ENCODE assay signal across 20 mouse cellular contexts in genomic region chr3:97830122-97830521, GRCm38 (mm10). TPM values are rescaled to one million over a fixed set of nuclear protein-coding genes. Genes with fewer than 3 reads are reported as not detected.
A peak's percentile ranks its signal among the peaks of the same experiment; 100 is the strongest.
DNase-seq lines count a peak whose midpoint lies in the region; ATAC-seq and TF ChIP-seq lines count a peak whose summit lies in the region.
"Had no signal": no experiment of that assay in that cellular context is flagged by ENCODE, and none has a peak within 500 bp of the region (broad histone marks: within the 10 kb centered on the region; RNA-seq: fewer than 3 reads in every experiment).

No protein-coding gene starts in this region.

- H3K27me3 ChIP-seq in forebrain, postnatal 0 days (ENCODE audit: insufficient read depth, low read length), result no peaks in the 10 kb centered on the region
- H3K27me3 ChIP-seq in forebrain, embryonic 15.5 days, result peaks cover 2% of the 10 kb centered on the region; the same call in 1 of the 2 replicates
- H3K27me3 ChIP-seq in midbrain, postnatal 0 days (ENCODE audit: insufficient read depth, low read length), result 0 out of 2 replicates have a peak, but pooled peaks cover 2% of the 10 kb centered on the region
- H3K27me3 ChIP-seq in midbrain, embryonic 16.5 days (ENCODE audit: control insufficient read depth, insufficient read depth, low read depth, low read length), result peaks cover 2% of the 10 kb centered on the region
- no peaks in the 10 kb centered on the region for H3K27me3 ChIP-seq in myocyte (ENCODE audit: control insufficient read depth, insufficient read depth, insufficient read length)

- 23% methylated on average over 2 of the region's 2 CpGs for WGBS in forebrain, postnatal 0 days
- 38% methylated on average over 2 of the region's 2 CpGs for WGBS in forebrain, embryonic 15.5 days
- WGBS in midbrain, postnatal 0 days, result 24% methylated on average over 2 of the region's 2 CpGs
- 29% methylated on average over 2 of the region's 2 CpGs for WGBS in midbrain, embryonic 16.5 days

- no peak overlapping the region for H3K4me3 ChIP-seq in forebrain, postnatal 0 days (ENCODE audit: low read depth, low read length)
- no peak overlapping the region for H3K4me3 ChIP-seq in forebrain, embryonic 15.5 days
- no peak overlapping the region for H3K4me3 ChIP-seq in midbrain, postnatal 0 days (ENCODE audit: low read depth, low read length)
- H3K4me3 ChIP-seq in midbrain, embryonic 16.5 days (ENCODE audit: low read depth, low read length), result no peak overlapping the region
- no peak overlapping the region for H3K4me3 ChIP-seq in myocyte
- H3K4me3 ChIP-seq: embryonic facial prominence, embryonic 12.5 days; heart, embryonic 12.5 days; limb, embryonic 12.5 days; liver, embryonic 13.5 days; lung, embryonic 15.5 days had no signal

- DNase-seq in forebrain, postnatal 0 days, result no peak
- peak; percentile 69 for DNase-seq in midbrain, postnatal 0 days (ENCODE audit: low spot score)
- no peak for DNase-seq in lung, adult 18-20 months
- DNase-seq: cerebellum, adult 8-10 months; gastrocnemius, postnatal 10 days; heart, adult 11 months; heart, postnatal 14 days; kidney, adult 18-20 months; kidney, postnatal 25 days; liver, embryonic 13.5 days; lung, postnatal 4 days; thymus, postnatal 25 days had no signal

- no peak overlapping the region for H3K9ac ChIP-seq in forebrain, postnatal 0 days
- H3K9ac ChIP-seq in forebrain, embryonic 15.5 days (replicated peaks), result no peak overlapping the region
- H3K9ac ChIP-seq in midbrain, postnatal 0 days (replicated peaks; ENCODE audit: low read length, poor library complexity, severe bottlenecking), result no peak overlapping the region
- H3K9ac ChIP-seq in midbrain, embryonic 16.5 days (ENCODE audit: low read depth, low read length), result no peak overlapping the region
- H3K9ac ChIP-seq: embryonic facial prominence, embryonic 12.5 days; heart, embryonic 12.5 days; limb, embryonic 12.5 days; liver, embryonic 13.5 days; lung, embryonic 15.5 days had no signal

- no peaks in the 10 kb centered on the region for H3K79me2 ChIP-seq in myocyte (ENCODE audit: control insufficient read depth, insufficient read depth)

- no peaks in the 10 kb centered on the region; the same call in 1 of the 2 replicates for H3K4me1 ChIP-seq in forebrain, postnatal 0 days (ENCODE audit: insufficient read depth)
- 0 out of 2 replicates have a peak, but pooled peaks cover 4% of the 10 kb centered on the region for H3K4me1 ChIP-seq in forebrain, embryonic 15.5 days
- no peaks in the 10 kb centered on the region for H3K4me1 ChIP-seq in midbrain, postnatal 0 days (ENCODE audit: insufficient read depth, low read length)
- H3K4me1 ChIP-seq in midbrain, embryonic 16.5 days (ENCODE audit: control insufficient read depth, insufficient read depth, low read length), result no peaks in the 10 kb centered on the region

- TF ChIP-seq CTCF in forebrain, postnatal 0 days (IDR thresholded peaks at IDR 0.05; ENCODE audit: low read depth), result no peak
- TF ChIP-seq CTCF in midbrain, postnatal 0 days (IDR thresholded peaks at IDR 0.05), result no peak

- H3ac ChIP-seq in myocyte (ENCODE audit: control insufficient read depth, insufficient read length), result no peak overlapping the region

- H3K9me3 ChIP-seq in forebrain, postnatal 0 days (ENCODE audit: low read length), result no peaks in the 10 kb centered on the region
- no peaks in the 10 kb centered on the region for H3K9me3 ChIP-seq in forebrain, embryonic 15.5 days
- H3K9me3 ChIP-seq in midbrain, postnatal 0 days (ENCODE audit: low read length), result no peaks in the 10 kb centered on the region
- no peaks in the 10 kb centered on the region for H3K9me3 ChIP-seq in midbrain, embryonic 16.5 days (replicated peaks; ENCODE audit: control insufficient read depth, low read length, poor library complexity, severe bottlenecking)
- H3K9me3 ChIP-seq: embryonic facial prominence, embryonic 12.5 days; heart, embryonic 12.5 days; limb, embryonic 12.5 days; liver, embryonic 13.5 days; lung, embryonic 15.5 days had no signal

- peak; percentile 69; the same call in 1 of the 2 replicates for ATAC-seq in forebrain, postnatal 0 days
- no peak for ATAC-seq in forebrain, embryonic 15.5 days (replicated peaks)
- ATAC-seq in midbrain, postnatal 0 days (ENCODE audit: low FRiP score), result no peak
- no peak for ATAC-seq in midbrain, embryonic 16.5 days
- ATAC-seq in CD4-positive, CD25-positive, alpha-beta regulatory T cell, adult 4 months, result no peak

- no peak overlapping the region for H3K4me2 ChIP-seq in forebrain, postnatal 0 days (ENCODE audit: low read depth)
- H3K4me2 ChIP-seq in forebrain, embryonic 15.5 days (replicated peaks), result no peak overlapping the region
- no peak overlapping the region for H3K4me2 ChIP-seq in midbrain, postnatal 0 days (ENCODE audit: low read depth, low read length, poor library complexity, severe bottlenecking)
- H3K4me2 ChIP-seq in midbrain, embryonic 16.5 days (ENCODE audit: low read length), result no peak overlapping the region
- peak overlapping the region; percentile 54 for H3K4me2 ChIP-seq in myocyte (ENCODE audit: low read depth)
- H3K4me2 ChIP-seq: embryonic facial prominence, embryonic 12.5 days; heart, embryonic 12.5 days; limb, embryonic 12.5 days; liver, embryonic 13.5 days; lung, embryonic 15.5 days had no signal

- no peaks in the 10 kb centered on the region for H3K36me3 ChIP-seq in forebrain, postnatal 0 days (ENCODE audit: insufficient read depth)
- no peaks in the 10 kb centered on the region for H3K36me3 ChIP-seq in forebrain, embryonic 15.5 days
- H3K36me3 ChIP-seq in midbrain, postnatal 0 days (ENCODE audit: insufficient read depth, low read length), result no peaks in the 10 kb centered on the region
- H3K36me3 ChIP-seq in midbrain, embryonic 16.5 days (ENCODE audit: control insufficient read depth, insufficient read depth, low read length), result no peaks in the 10 kb centered on the region
- H3K36me3 ChIP-seq in myocyte (ENCODE audit: control insufficient read depth, insufficient read depth), result no peaks in the 10 kb centered on the region
- H3K36me3 ChIP-seq: embryonic facial prominence, embryonic 12.5 days; heart, embryonic 12.5 days; limb, embryonic 12.5 days; liver, embryonic 13.5 days; lung, embryonic 15.5 days had no signal

- TF ChIP-seq POLR2A in myocyte (IDR thresholded peaks at IDR 0.05; ENCODE audit: insufficient read length, low read depth), result no peak

- no peak overlapping the region for H3K27ac ChIP-seq in forebrain, postnatal 0 days (ENCODE audit: low read depth, low read length)
- H3K27ac ChIP-seq in forebrain, embryonic 15.5 days (replicated peaks), result no peak overlapping the region
- H3K27ac ChIP-seq in midbrain, postnatal 0 days (ENCODE audit: low read depth, low read length), result no peak overlapping the region
- H3K27ac ChIP-seq in midbrain, embryonic 16.5 days (ENCODE audit: low read length), result no peak overlapping the region
- H3K27ac ChIP-seq: embryonic facial prominence, embryonic 12.5 days; limb, embryonic 12.5 days; liver, embryonic 13.5 days; lung, embryonic 15.5 days had no signal

TF ChIP-seq in myocyte, 11 proteins besides CTCF, POLR2A, EP300 and RAD21:
- TF ChIP-seq SRF (IDR thresholded peaks at IDR 0.05; ENCODE audit: control insufficient read depth, insufficient read length, low read depth) (no peak), MYOD1 (IDR thresholded peaks at IDR 0.05; ENCODE audit: control insufficient read depth in 1 of 3, insufficient read length in 2 of 3, low read depth in 2 of 3) (peak in 2 of 3 experiments; percentile 6 to 29), MYOG (IDR thresholded peaks at IDR 0.05; ENCODE audit: control insufficient read depth in 1 of 3, insufficient read depth in 1 of 3, insufficient read length in 2 of 3, low read depth in 2 of 3) (peak in 1 of 3 experiments; percentile 18)
TF ChIP-seq in myocyte: peak in this region for 2.

RNA-seq across cellular contexts. Expression of gene Pde4dip, which starts 58.4 kb away (rescaled TPM):
- 92.8 and 118 TPM in 2 replicates for total RNA-seq in forebrain, postnatal 0 days (2014; rRNA removed)
- polyA plus RNA-seq in forebrain, postnatal 0 days (2015; fragmentation: Nextera tagmentation; extraction: Ambion mirVana), result 40.6 and 53.1 TPM in 2 replicates
- polyA plus RNA-seq in forebrain, embryonic 15.5 days (2015; fragmentation: Nextera tagmentation; extraction: Ambion mirVana), result 67.6 and 73.1 TPM in 2 replicates
- total RNA-seq in midbrain, postnatal 0 days (2014; rRNA removed), result 93.6 and 100 TPM in 2 replicates
- 46.4 and 47.6 TPM in 2 replicates for polyA plus RNA-seq in midbrain, postnatal 0 days (2015; fragmentation: Nextera tagmentation; extraction: Ambion mirVana)
- 67.5 and 75.5 TPM in 2 replicates for polyA plus RNA-seq in midbrain, embryonic 16.5 days (2015; fragmentation: Nextera tagmentation; extraction: Ambion mirVana)
- 134 TPM for polyA plus RNA-seq in myocyte (2012; fragmentation: generic; extraction: Trizol)
- polyA plus RNA-seq in CD4-positive, CD25-positive, alpha-beta regulatory T cell, adult 4 months (2017; shearing (Covaris generic)), result 10 to 100 TPM in 1 of 2 experiments, 1 to 10 TPM in 1; 7.5 to 10.3 TPM
